Mouse (Mus musculus): ENCODE results near the gene 1600002K03Rik. TPM values are rescaled to one million over a fixed set of nuclear protein-coding genes. Genes with fewer than 3 reads are reported as not detected.
"Not testable (repeated sequence)": the region's sequence is repeated elsewhere in the genome, so short reads cannot be mapped to it uniquely, and the experiment has no call there.

The 1600002K03Rik gene
- polyA plus RNA-seq, 1 experiment from 2014 or later, result 12.2 TPM

DNA sequence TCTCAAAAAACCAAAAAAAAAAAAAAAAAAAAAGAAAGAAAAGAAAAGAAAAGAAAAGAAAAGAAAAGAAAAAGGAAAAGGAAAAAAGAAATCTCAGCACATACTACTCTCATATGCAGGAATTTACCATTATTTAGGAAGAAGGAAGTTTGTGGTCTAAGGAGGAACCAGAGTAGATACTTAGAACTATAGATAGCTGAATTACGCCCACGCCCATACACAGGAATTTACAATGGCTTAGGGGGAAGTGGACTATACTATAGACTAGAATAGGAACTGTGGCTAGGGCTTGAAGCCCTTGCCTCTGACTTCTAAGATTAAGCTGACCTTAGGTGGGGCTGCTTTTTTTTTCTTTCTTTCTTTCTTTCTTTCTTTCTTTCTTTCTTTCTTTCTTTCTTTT is 50.4 kb downstream of the 1600002K03Rik start:
- H3K9ac ChIP-seq (ENCODE audit: low read length); H3K27ac ChIP-seq (ENCODE audit: low read length); H3K9me3 ChIP-seq (ENCODE audit: control insufficient read depth, low read length); H3K27me3 ChIP-seq (ENCODE audit: control insufficient read depth, insufficient read depth, low read depth, low read length); H3K36me3 ChIP-seq (ENCODE audit: control insufficient read depth, insufficient read depth, low read length); ATAC-seq (ENCODE audit: low read depth); H3K4me3 ChIP-seq (ENCODE audit: low read length); H3K4me2 ChIP-seq (ENCODE audit: low read depth, low read length): not testable (repeated sequence)
- 92% methylated on average over 2 of the region's 2 CpGs for WGBS
- peaks cover 18% of the 10 kb centered on the region for H3K4me1 ChIP-seq (replicated peaks; ENCODE audit: control insufficient read depth, insufficient read depth, low read length)

Other genes with a start within 250 kb of the 1600002K03Rik start
- 4.1 and 4.8 TPM in 2 replicates for gene Arid3a, start 245.9 kb upstream of the 1600002K03Rik start, polyA plus RNA-seq (2015; fragmentation: Nextera tagmentation; extraction: Ambion mirVana)
- 76.7 and 83.0 TPM in 2 replicates for gene Wdr18, start 212.8 kb upstream of the 1600002K03Rik start, polyA plus RNA-seq (2015; fragmentation: Nextera tagmentation; extraction: Ambion mirVana)
- 0.25 and 0.75 TPM in 2 replicates for gene Grin3b, start 202.2 kb upstream of the 1600002K03Rik start, polyA plus RNA-seq (2015; fragmentation: Nextera tagmentation; extraction: Ambion mirVana)
- gene Tmem259, start 188.6 kb upstream of the 1600002K03Rik start, polyA plus RNA-seq (2015; fragmentation: Nextera tagmentation; extraction: Ambion mirVana), result 7.3 and 9.0 TPM in 2 replicates
- gene Cnn2, start 184.4 kb upstream of the 1600002K03Rik start, polyA plus RNA-seq (2015; fragmentation: Nextera tagmentation; extraction: Ambion mirVana), result 401 and 405 TPM in 2 replicates
- 4.9 and 5.6 TPM in 2 replicates for gene Abca7, start 176.4 kb upstream of the 1600002K03Rik start, polyA plus RNA-seq (2015; fragmentation: Nextera tagmentation; extraction: Ambion mirVana)
- gene Arhgap45, start 156.3 kb upstream of the 1600002K03Rik start, polyA plus RNA-seq (2015; fragmentation: Nextera tagmentation; extraction: Ambion mirVana), result 18.1 and 21.8 TPM in 2 replicates
- gene Polr2e, start 133.1 kb upstream of the 1600002K03Rik start, polyA plus RNA-seq (2015; fragmentation: Nextera tagmentation; extraction: Ambion mirVana), result 194 and 210 TPM in 2 replicates
- 554 and 585 TPM in 2 replicates for gene Gpx4, start 125.8 kb upstream of the 1600002K03Rik start, polyA plus RNA-seq (2015; fragmentation: Nextera tagmentation; extraction: Ambion mirVana)
- 18.7 and 19.1 TPM in 2 replicates for gene Sbno2, start 67.4 kb upstream of the 1600002K03Rik start, polyA plus RNA-seq (2015; fragmentation: Nextera tagmentation; extraction: Ambion mirVana)
- 18.6 and 23.3 TPM in 2 replicates for gene Stk11, start 57.1 kb upstream of the 1600002K03Rik start, polyA plus RNA-seq (2015; fragmentation: Nextera tagmentation; extraction: Ambion mirVana)
- 534 and 552 TPM in 2 replicates for gene Atp5d, start 34.3 kb upstream of the 1600002K03Rik start, polyA plus RNA-seq (2015; fragmentation: Nextera tagmentation; extraction: Ambion mirVana)
- gene Cbarp, start 32.1 kb upstream of the 1600002K03Rik start, polyA plus RNA-seq (2015; fragmentation: Nextera tagmentation; extraction: Ambion mirVana), result 3.9 and 5.6 TPM in 2 replicates
- 11.8 and 12.9 TPM in 2 replicates for gene Midn, start 24.7 kb upstream of the 1600002K03Rik start, polyA plus RNA-seq (2015; fragmentation: Nextera tagmentation; extraction: Ambion mirVana)
- 73.4 and 83.4 TPM in 2 replicates for gene Cirbp, start 7.0 kb upstream of the 1600002K03Rik start, polyA plus RNA-seq (2015; fragmentation: Nextera tagmentation; extraction: Ambion mirVana)
- 11.0 and 12.1 TPM in 2 replicates for gene Efna2, start 6.5 kb downstream of the 1600002K03Rik start, polyA plus RNA-seq (2015; fragmentation: Nextera tagmentation; extraction: Ambion mirVana)
- 66.4 and 68.7 TPM in 2 replicates for gene Mum1, start 53.5 kb downstream of the 1600002K03Rik start, polyA plus RNA-seq (2015; fragmentation: Nextera tagmentation; extraction: Ambion mirVana)
- 313 and 320 TPM in 2 replicates for gene Ndufs7, start 76.2 kb downstream of the 1600002K03Rik start, polyA plus RNA-seq (2015; fragmentation: Nextera tagmentation; extraction: Ambion mirVana)
- 27.5 and 32.8 TPM in 2 replicates for gene Gamt, start 88.1 kb downstream of the 1600002K03Rik start, polyA plus RNA-seq (2015; fragmentation: Nextera tagmentation; extraction: Ambion mirVana)
- 45.4 and 50.6 TPM in 2 replicates for gene Dazap1, start 88.5 kb downstream of the 1600002K03Rik start, polyA plus RNA-seq (2015; fragmentation: Nextera tagmentation; extraction: Ambion mirVana)
- 915 and 939 TPM in 2 replicates for gene Rps15, start 119.5 kb downstream of the 1600002K03Rik start, polyA plus RNA-seq (2015; fragmentation: Nextera tagmentation; extraction: Ambion mirVana)
- gene Apc2, start 123.0 kb downstream of the 1600002K03Rik start, polyA plus RNA-seq (2015; fragmentation: Nextera tagmentation; extraction: Ambion mirVana), result 0.67 and 0.88 TPM in 2 replicates
- 49.2 and 51.8 TPM in 2 replicates for gene 2310011J03Rik, start 147.6 kb downstream of the 1600002K03Rik start, polyA plus RNA-seq (2015; fragmentation: Nextera tagmentation; extraction: Ambion mirVana)
- 4.2 and 4.3 TPM in 2 replicates for gene Pcsk4, start 156.6 kb downstream of the 1600002K03Rik start, polyA plus RNA-seq (2015; fragmentation: Nextera tagmentation; extraction: Ambion mirVana)
- gene Reep6, start 157.0 kb downstream of the 1600002K03Rik start, polyA plus RNA-seq (2015; fragmentation: Nextera tagmentation; extraction: Ambion mirVana), result 15.6 and 17.0 TPM in 2 replicates
- gene Adamtsl5, start 175.5 kb downstream of the 1600002K03Rik start, polyA plus RNA-seq (2015; fragmentation: Nextera tagmentation; extraction: Ambion mirVana), result 4.1 and 8.3 TPM in 2 replicates
- 0.48 and 0.52 TPM in 2 replicates for gene Plk5, start 183.5 kb downstream of the 1600002K03Rik start, polyA plus RNA-seq (2015; fragmentation: Nextera tagmentation; extraction: Ambion mirVana)
- gene Mex3d, start 214.7 kb downstream of the 1600002K03Rik start, polyA plus RNA-seq (2015; fragmentation: Nextera tagmentation; extraction: Ambion mirVana), result 4.4 and 4.5 TPM in 2 replicates
- 192 and 204 TPM in 2 replicates for gene Mbd3, start 226.6 kb downstream of the 1600002K03Rik start, polyA plus RNA-seq (2015; fragmentation: Nextera tagmentation; extraction: Ambion mirVana)
- 618 and 673 TPM in 2 replicates for gene Uqcr11, start 233.9 kb downstream of the 1600002K03Rik start, polyA plus RNA-seq (2015; fragmentation: Nextera tagmentation; extraction: Ambion mirVana)